Mouse (Mus musculus): Measurements from ENCODE around the gene Cd24a.

Gene Cd24a

DNA sequence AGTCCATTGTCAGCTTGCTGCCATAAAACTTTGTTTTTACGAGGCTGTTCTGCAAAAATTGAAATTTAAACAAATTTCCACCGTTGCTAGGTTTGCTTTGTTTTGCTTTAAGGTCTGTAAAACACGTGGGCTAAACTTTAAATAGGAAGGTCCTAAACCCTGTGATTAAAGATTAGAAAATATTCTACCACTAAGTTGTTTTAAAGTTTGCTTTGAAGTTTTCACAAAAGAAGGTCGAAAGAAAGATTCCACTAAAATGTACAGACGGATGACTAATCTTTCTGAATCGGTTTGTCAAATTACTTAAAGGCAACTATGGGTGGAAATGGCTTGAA lies at the start of gene Cd24a:
Gene Cd24a (plus strand): TSS at position 288 of the 335 bp plus-strand sequence.
- no peak for DNase-seq

DNA sequence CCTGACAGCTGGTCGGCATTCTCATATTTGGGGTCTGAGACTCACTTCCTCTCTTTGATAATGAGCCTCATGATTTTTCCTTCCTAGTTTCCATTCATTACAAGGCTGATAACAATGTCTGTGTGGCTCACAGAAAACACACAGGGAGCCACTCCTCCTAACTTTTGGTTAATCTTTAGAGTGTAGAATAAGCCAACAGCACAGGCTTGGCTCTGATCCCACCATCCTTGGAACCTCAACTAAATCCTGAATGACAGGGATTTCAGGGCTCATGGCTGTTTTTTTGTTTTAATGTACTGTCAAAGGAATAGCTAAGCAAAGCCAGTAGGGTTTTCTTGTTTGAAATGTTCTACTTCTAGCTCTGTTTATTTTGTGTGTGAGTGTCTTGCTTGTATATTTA lies 43.7 kb upstream of the Cd24a start:
- no peak for DNase-seq

- DNase-seq = no peak
These were observed 40.4 kb upstream of the Cd24a start for GRCm38 (mm10) chr10:43537652-43538051.

GRCm38 (mm10) chr10:43538831-43539230 lies 39.3 kb upstream of the Cd24a start:
- no peak for DNase-seq

- DNase-seq = no peak
These were observed 38.3 kb upstream of the Cd24a start for GRCm38 (mm10) chr10:43539746-43540310.

- DNase-seq = peak; percentile 97
These were observed 37.5 kb upstream of the Cd24a start, which contains the start of gene 1700021F05Rik for GRCm38 (mm10) chr10:43540442-43541152. 1700021F05Rik (minus strand) TSS chr10:43540994.

- no peak for DNase-seq
These were observed 36.9 kb upstream of the Cd24a start for GRCm38 (mm10) chr10:43541153-43541544.

- no peak for DNase-seq
These were observed 28.7 kb upstream of the Cd24a start for GRCm38 (mm10) chr10:43549411-43549810.

- no peak for DNase-seq
These were observed 27.2 kb upstream of the Cd24a start for GRCm38 (mm10) chr10:43550923-43551322.

DNA sequence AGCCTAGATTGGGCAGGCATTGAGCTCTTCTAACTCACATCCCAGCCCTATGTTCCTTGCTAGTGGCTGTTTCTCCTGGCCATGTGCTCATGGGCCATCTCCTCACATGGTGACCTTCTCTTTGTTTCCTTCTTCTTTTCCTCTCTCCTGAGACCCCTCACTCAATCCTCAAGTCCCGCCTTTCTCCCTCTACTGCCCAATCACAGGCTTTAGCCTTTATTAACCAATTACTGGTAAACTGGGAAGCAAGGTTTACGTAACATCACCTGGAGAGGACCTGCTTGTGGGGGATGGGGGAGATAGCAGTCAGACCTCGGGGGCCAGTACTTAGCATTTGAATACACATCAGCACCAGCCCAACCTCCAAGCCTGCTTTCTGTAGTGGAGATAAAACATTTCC lies 26.7 kb upstream of the Cd24a start:
- DNase-seq = no peak

GRCm38 (mm10) chr10:43557630-43558165 lies 20.4 kb upstream of the Cd24a start:
- DNase-seq = no peak

DNA sequence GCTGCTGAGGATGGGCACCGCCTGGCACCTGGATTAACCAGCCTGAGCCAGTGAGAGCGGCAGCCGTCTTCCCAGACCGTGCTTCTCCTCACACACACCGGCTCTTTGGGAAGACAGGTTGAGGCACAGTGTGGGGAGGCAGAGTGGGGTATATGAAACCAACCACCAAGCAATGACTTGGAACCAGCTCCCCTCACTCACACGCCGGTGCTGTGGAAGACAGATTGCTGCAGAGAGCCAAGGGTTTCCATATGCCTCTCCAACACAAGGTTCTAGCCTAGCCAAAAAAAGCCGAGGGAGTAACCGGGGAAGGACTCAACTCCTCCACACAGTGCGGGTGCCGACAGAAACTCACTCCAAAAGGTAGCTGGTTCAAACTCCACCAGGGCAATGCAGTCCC lies 18.8 kb upstream of the Cd24a start:
- no peak for DNase-seq

DNA sequence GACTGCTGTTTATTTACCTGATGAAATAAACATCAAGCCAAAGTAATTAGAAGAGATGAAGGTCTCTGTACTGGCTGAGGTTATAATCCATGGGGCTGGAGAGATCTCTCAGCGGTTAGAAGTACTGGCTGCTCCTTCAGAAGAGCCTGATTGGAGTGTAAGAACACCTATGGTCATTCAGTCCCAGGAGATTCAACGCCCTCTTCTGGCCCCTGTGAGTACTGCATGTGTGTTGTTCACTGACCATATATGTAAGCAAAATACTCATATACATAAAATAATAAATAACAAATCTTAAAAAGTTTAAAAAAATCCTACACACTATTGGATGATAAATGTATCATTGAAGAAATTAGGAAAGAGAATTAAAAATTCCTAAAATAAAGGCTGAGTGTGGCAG lies 17.3 kb upstream of the Cd24a start:
- DNase-seq = no peak

DNA sequence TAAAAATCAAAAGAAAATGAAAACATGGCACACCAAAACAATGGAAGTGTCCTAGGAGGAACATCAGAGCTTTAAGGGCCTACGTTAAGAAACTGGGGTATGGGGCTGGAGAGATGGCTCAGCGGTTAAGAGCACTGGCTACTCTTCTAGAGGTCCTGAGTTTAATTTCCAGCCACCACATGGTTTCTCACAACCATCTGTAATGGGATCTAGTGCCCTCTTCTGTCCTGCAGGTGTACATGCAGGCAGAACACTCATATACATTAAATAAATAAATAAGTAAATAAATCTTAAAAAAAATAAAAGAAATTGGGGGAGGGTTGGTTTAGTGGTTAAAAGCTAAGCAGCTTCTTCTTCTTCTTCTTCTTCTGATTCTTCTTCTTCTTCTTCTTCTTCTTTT lies 16.8 kb upstream of the Cd24a start:
- DNase-seq = no peak

- DNase-seq = no peak
These were observed 3.7 kb upstream of the Cd24a start for GRCm38 (mm10) chr10:43574352-43574751.

DNA sequence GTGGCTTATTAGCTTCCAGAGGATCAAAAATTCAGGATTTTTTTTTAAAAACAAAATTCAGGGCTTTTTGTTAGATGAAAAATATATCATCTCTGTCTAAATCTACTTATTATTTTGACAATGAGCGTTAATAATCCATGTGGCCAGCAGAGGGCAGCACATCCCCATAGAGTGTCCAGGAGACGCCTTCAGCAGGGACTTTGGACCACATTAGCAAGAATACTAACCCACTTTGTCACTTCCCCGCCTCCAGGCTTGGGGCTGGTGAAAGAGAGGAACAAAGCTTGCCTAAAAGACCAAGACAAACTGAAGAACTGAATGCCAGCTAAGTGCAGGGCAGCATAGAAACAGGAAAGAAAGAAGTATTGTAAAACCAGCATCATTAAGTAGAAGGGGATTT lies 3.1 kb upstream of the Cd24a start:
- peak; percentile 86 for DNase-seq

DNA sequence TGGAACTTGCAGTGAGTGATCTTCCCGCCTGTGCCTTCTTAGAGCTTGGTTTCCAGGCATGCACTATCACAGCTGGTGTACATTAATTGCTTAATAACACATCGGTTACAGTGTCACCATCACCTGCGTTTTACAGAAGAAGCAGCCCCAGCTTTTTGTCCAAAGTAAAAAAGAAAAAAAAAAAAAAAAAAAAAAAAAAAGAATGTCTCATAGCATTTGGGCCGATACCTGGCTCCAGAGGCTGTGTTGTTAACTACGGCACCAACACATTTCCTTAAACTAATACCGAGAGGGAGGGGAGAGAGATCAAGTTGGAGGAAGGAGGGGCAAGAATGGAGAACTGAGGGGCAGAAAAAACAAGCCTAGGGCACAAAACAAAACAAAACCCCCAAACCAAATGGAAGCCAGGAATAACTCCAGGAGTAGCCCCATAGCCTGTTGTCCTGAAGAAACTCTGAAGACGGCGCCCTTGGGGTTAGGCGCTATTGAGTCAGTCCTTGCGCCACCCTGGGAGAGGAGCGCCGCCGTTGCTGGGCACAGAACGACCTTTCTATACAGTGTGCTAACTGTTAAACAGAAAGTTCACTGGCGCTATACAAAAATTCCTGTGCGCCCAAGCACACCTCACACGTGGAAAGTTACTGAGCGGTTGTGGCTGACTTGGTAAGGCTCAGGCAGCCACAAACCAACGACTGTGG lies 636 bp upstream of the Cd24a start:
- peak; percentile 25 for DNase-seq

DNA sequence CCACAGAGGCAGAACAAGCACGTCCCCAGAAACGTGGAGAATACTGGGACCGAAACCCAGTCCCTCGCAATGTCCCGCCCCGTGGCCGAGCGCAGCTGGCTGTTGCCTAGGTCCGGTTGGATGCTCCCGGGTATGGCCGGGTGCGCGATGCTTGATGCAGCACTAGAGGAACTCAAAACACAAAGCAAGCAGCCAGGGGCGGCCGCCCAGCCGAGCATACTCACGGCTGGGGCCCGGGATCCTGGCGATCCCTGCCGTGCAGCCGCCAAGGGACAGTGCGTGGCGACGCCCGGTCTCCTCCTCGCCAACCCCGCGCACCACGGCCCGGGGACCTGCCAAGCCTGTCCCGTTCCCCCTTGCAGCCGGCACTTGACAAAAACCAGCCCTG lies 276 bp downstream of the Cd24a start:
- peak; percentile 40 for DNase-seq

- DNase-seq = peak; percentile 80
These were observed 783 bp downstream of the Cd24a start for GRCm38 (mm10) chr10:43578754-43579380.

- peak; percentile 40 for DNase-seq
These were observed 1.5 kb downstream of the Cd24a start for GRCm38 (mm10) chr10:43579381-43580261.

GRCm38 (mm10) chr10:43580649-43581078 lies 2.6 kb downstream of the Cd24a start:
- peak; percentile 32 for DNase-seq

DNA sequence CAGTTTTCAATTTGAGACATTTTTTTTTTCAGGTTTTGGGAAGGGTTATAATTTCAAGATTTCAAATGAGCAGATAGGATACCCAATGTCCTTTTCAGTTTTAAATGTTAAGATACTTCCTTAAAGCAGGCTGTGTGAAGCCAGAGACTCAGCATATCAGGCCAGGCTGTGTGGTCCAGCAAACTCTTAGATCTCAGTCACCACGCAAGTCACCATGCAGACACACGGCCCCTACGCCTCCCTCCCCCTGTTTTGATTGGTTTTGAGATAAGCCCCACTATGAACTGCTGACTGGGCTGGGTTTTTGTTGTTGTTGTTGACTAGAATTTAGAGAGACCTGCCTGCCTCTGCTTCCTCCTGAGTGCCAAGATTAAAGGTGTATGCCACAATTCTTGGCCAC lies 3.2 kb downstream of the Cd24a start:
- DNase-seq = no peak

Measured in lung, postnatal 14 days (tissue).